Mouse (Mus musculus): ENCODE data around the gene Dgke.

- TF ChIP-seq POLR2A (IDR thresholded peaks at IDR 0.05; ENCODE audit: low read depth, low read length) (no peak), CTCF (IDR thresholded peaks at IDR 0.05; ENCODE audit: extremely low read depth, insufficient read depth, insufficient read length, insufficient replicate concordance) (no peak)
Observed at GRCm38 (mm10) chr11:89020681-89021305, 45.9 kb downstream of the Dgke start.

Data from spleen, adult 2 months (tissue).